Mouse (Mus musculus) liver, embryonic 18 days (tissue): ENCODE data around the gene Fbxw22. TPM values are rescaled to one million over a fixed set of nuclear protein-coding genes. Genes with fewer than 3 reads are reported as not detected.

Experiments
- polyA plus RNA-seq: library from polyadenylated mRNA; depleted of rRNA; stranded (reverse); fragments of >200 nt; gene quantifications from 2 replicates; pipeline ENCODE4 v1.2.3, GENCODE M21; 2012; rRNA removed

Gene Fbxw22
- 0.01 and 0.04 TPM in 2 replicates for polyA plus RNA-seq

DNA sequence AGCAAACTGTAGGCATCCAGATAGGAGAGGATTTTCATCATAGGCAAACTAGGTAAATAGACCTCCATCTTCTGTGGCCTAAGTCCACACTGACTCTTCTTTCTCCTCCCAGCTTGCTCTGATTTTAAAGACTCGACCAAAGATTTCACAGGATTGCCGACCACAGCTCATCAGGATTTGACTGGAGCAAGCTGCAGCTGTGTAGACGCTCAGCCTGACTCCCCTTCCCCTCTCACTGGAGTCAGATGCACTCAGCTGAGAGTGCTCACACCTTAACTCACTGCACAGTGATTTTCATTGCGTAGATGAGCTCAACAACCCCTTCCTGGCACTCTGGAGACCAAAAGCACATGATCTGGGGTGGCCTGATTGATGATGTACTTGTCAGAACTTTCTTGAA lies at the start of gene Fbxw22:
Gene Fbxw22 (minus strand): TSS at position 101 of the 400 bp plus-strand sequence.

GRCm38 (mm10) chr9:109449040-109449439 lies 44.9 kb upstream of the Fbxw22 start, which contains the start of gene Fbxw16:
TSS of gene Fbxw16 (minus strand) at chr9:109449140.

DNA sequence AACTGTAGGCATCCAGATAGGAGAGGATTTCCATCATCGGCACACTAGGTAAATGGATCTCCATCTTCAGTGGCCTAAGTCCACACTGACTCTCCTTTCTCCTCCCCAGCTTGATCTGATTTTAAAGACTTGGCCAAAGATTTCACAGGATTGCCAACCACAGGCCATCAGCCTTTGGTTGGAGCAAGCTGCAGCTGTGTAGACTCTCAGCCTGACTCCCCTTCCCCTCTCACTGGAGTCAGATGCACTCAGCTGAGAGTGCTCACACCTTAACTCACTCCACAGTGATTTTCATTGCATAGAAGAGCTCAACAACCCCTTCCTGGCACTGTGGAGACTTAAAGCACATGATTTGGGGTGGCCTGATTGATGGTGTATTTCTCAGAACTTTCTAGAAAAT lies 64.5 kb downstream of the Fbxw22 start, which contains the start of gene Fbxw28:
Gene Fbxw28 (minus strand): TSS at position 101 of the 400 bp plus-strand sequence.

Other genes starting within 250 kb of the Fbxw22 start
- gene Fbxw21, start 242.3 kb downstream of the Fbxw22 start, polyA plus RNA-seq: not detected in 2 replicates
- 0.02 and 0.07 TPM in 2 replicates for gene Fbxw13, start 208.3 kb downstream of the Fbxw22 start, polyA plus RNA-seq
- 0.02 TPM in 2 replicates for gene Fbxw20, start 169.5 kb downstream of the Fbxw22 start, polyA plus RNA-seq
- 0.06 TPM in 1 of 2 replicates, not detected in the other for gene Fbxw14, start 116.6 kb downstream of the Fbxw22 start, polyA plus RNA-seq
- 0.02 TPM in 1 of 2 replicates, not detected in the other for gene Fbxw28, start 64.6 kb downstream of the Fbxw22 start, polyA plus RNA-seq
- not detected in 2 replicates for gene Fbxw16, start 44.8 kb upstream of the Fbxw22 start, polyA plus RNA-seq
- not detected in 2 replicates for gene Fbxw19, start 91.6 kb upstream of the Fbxw22 start, polyA plus RNA-seq
- 0.03 and 0.10 TPM in 2 replicates for gene Fbxw15, start 164.0 kb upstream of the Fbxw22 start, polyA plus RNA-seq
- not detected in 2 replicates for gene Fbxw24, start 221.8 kb upstream of the Fbxw22 start, polyA plus RNA-seq